Mouse (Mus musculus) adrenal gland (tissue): ENCODE results near the gene Gm6401.
"Not testable (repeated sequence)": the region's sequence is repeated elsewhere in the genome, so short reads cannot be mapped to it uniquely, and the experiment has no call there.

ENCODE experiments used
- intact Hi-C: fragments of 180-260 bp; cut with DNase I; formaldehyde crosslinking; loops from one replicate; pipeline ENCODE4 v1.15.1; 2025
- long read RNA-seq, 2 experiments: library from polyadenylated mRNA; unstranded; transcript quantifications; one replicate each; pipeline ENCODE4 v2.0.0; 2020; ENCODE audit warnings: borderline replicate concordance in 1 of 2; ENCODE audit not compliant: insufficient replicate concordance in 1 of 2

Gm6401 gene
- long read RNA-seq, experiment 1: 0 reads
- long read RNA-seq, experiment 2: 0 reads

GRCm38 (mm10) chr14:41967827-41968226, at the start of gene Gm6401:
Gm6401 (minus strand) TSS chr14:41967927.
- intact Hi-C loops: not testable (repeated sequence)

- intact Hi-C loops: not testable (repeated sequence)
Measured at GRCm38 (mm10) chr14:41983225-41983624, 15.5 kb upstream of the Gm6401 start, which contains the start of gene Gm3543. Gm3543 (minus strand) TSS chr14:41983325.

- intact Hi-C loops: not testable (repeated sequence)
Measured at GRCm38 (mm10) chr14:41968596-41968995, 869 bp upstream of the Gm6401 start.

- intact Hi-C loops: not testable (repeated sequence)
Measured at GRCm38 (mm10) chr14:41964095-41964494, 3.6 kb downstream of the Gm6401 start.

- intact Hi-C loops: not testable (repeated sequence)
Measured at GRCm38 (mm10) chr14:41943695-41944094, 24.0 kb downstream of the Gm6401 start, which contains the start of gene 1700024B05Rik. 1700024B05Rik (plus strand) TSS chr14:41943995.

GRCm38 (mm10) chr14:41924649-41925048, 43.1 kb downstream of the Gm6401 start, which contains the start of gene 1700049E17Rik1:
1700049E17Rik1 (plus strand) TSS chr14:41924949.
- intact Hi-C loops: not testable (repeated sequence)
